Mouse (Mus musculus): ENCODE results near the gene Cubn. TPM values are rescaled to one million over a fixed set of nuclear protein-coding genes. Genes with fewer than 3 reads are reported as not detected.

The Cubn gene
- total RNA-seq, 2 experiments from 2014 or later: 0.15 TPM

GRCm38 (mm10) chr2:13413520-13414178 lies 78.0 kb downstream of the Cubn start:
- DNase-seq (ENCODE audit: low spot score in 2 of 2): no peak
- H3K4me3 ChIP-seq: no peak overlapping the region
- no peak for TF ChIP-seq CTCF (conservative IDR thresholded peaks at IDR 0.05)
- H3K27ac ChIP-seq: peak overlapping the region; percentile 74

GRCm38 (mm10) chr2:13410660-13411059 lies 81.0 kb downstream of the Cubn start:
- H3K4me3 ChIP-seq: no peak overlapping the region
- no peak overlapping the region for H3K27ac ChIP-seq
- TF ChIP-seq CTCF (conservative IDR thresholded peaks at IDR 0.05): no peak
- no peak for DNase-seq (ENCODE audit: low spot score in 2 of 2)

- TF ChIP-seq CTCF (conservative IDR thresholded peaks at IDR 0.05): no peak
- Histone ChIP-seq H3K4me3 (no peak overlapping the region), H3K27ac (no peak overlapping the region)
- DNase-seq (ENCODE audit: low spot score in 2 of 2): no peak
Observed at GRCm38 (mm10) chr2:13409767-13410519, 81.7 kb downstream of the Cubn start.

- Histone ChIP-seq H3K27ac (no peak overlapping the region), H3K4me3 (no peak overlapping the region)
- no peak for TF ChIP-seq CTCF (conservative IDR thresholded peaks at IDR 0.05)
- DNase-seq (ENCODE audit: low spot score in 2 of 2): no peak
Observed at GRCm38 (mm10) chr2:13408333-13408732, 83.3 kb downstream of the Cubn start.

GRCm38 (mm10) chr2:13407698-13408097 lies 83.9 kb downstream of the Cubn start:
- no peak overlapping the region for H3K27ac ChIP-seq
- no peak for DNase-seq (ENCODE audit: low spot score in 2 of 2)
- TF ChIP-seq CTCF (conservative IDR thresholded peaks at IDR 0.05): no peak
- H3K4me3 ChIP-seq: no peak overlapping the region

- no peak for TF ChIP-seq CTCF (conservative IDR thresholded peaks at IDR 0.05)
- DNase-seq (ENCODE audit: low spot score in 2 of 2): no peak
- no peak overlapping the region for H3K4me3 ChIP-seq
- H3K27ac ChIP-seq: no peak overlapping the region
Observed at GRCm38 (mm10) chr2:13407272-13407671, 84.3 kb downstream of the Cubn start.

- no peak for TF ChIP-seq CTCF (conservative IDR thresholded peaks at IDR 0.05)
Observed at GRCm38 (mm10) chr2:13404986-13405678, 86.5 kb downstream of the Cubn start.

GRCm38 (mm10) chr2:13400831-13401230 lies 90.8 kb downstream of the Cubn start:
- DNase-seq (ENCODE audit: low spot score in 2 of 2): no peak
- H3K4me3 ChIP-seq: no peak overlapping the region
- no peak overlapping the region for H3K27ac ChIP-seq
- no peak for TF ChIP-seq CTCF (conservative IDR thresholded peaks at IDR 0.05)

More at GRCm38 (mm10) chr2:13404986-13405678, 86.5 kb downstream of the Cubn start:
- Histone ChIP-seq H3K27ac (no peak overlapping the region), H3K4me3 (no peak overlapping the region)
- no peak for DNase-seq (ENCODE audit: low spot score in 2 of 2)

- no peak overlapping the region for H3K4me3 ChIP-seq
- no peak for DNase-seq (ENCODE audit: low spot score in 2 of 2)
- TF ChIP-seq CTCF (conservative IDR thresholded peaks at IDR 0.05): no peak
- peak overlapping the region; percentile 0; the same call in 1 of the 2 replicates for H3K27ac ChIP-seq
Observed at GRCm38 (mm10) chr2:13399480-13400072, 92.0 kb downstream of the Cubn start.

GRCm38 (mm10) chr2:13398955-13399354 lies 92.7 kb downstream of the Cubn start:
- Histone ChIP-seq H3K4me3 (no peak overlapping the region), H3K27ac (peak overlapping the region; percentile 0)
- no peak for DNase-seq (ENCODE audit: low spot score in 2 of 2)
- no peak; the same call in 1 of the 2 replicates for TF ChIP-seq CTCF (conservative IDR thresholded peaks at IDR 0.05)

- Histone ChIP-seq H3K27ac (peak overlapping the region; percentile 0), H3K4me3 (no peak overlapping the region)
- DNase-seq (ENCODE audit: low spot score in 2 of 2): no peak
- TF ChIP-seq CTCF (conservative IDR thresholded peaks at IDR 0.05): no peak
Observed at GRCm38 (mm10) chr2:13398551-13398950, 93.1 kb downstream of the Cubn start.

- no peak for TF ChIP-seq CTCF (conservative IDR thresholded peaks at IDR 0.05)
- Histone ChIP-seq H3K27ac (no peak overlapping the region), H3K4me3 (no peak overlapping the region)
- no peak for DNase-seq (ENCODE audit: low spot score in 2 of 2)
Observed at GRCm38 (mm10) chr2:13396124-13396540, 95.5 kb downstream of the Cubn start.

GRCm38 (mm10) chr2:13391018-13391417 lies 100.6 kb downstream of the Cubn start:
- no peak overlapping the region for H3K4me3 ChIP-seq
- no peak for DNase-seq (ENCODE audit: low spot score in 2 of 2)
- 0 out of 2 replicates have a peak overlapping the region, but pooled peaks have one; percentile 36 for H3K27ac ChIP-seq
- TF ChIP-seq CTCF (conservative IDR thresholded peaks at IDR 0.05): no peak
